Mouse (Mus musculus) right cerebral cortex, postnatal 25 days (tissue): ENCODE data around the gene Epb41l5.

Experiments used
- DNase-seq: peaks from one replicate; pipeline ENCODE4 v3.0.0; 2022

Epb41l5 gene

GRCm38 (mm10) chr1:119590041-119590440, 58.8 kb downstream of the Epb41l5 start:
- DNase-seq, result no peak

- no peak for DNase-seq
Measured at GRCm38 (mm10) chr1:119584974-119585373, 63.8 kb downstream of the Epb41l5 start.

- DNase-seq, result no peak
Measured at GRCm38 (mm10) chr1:119570134-119570533, 78.7 kb downstream of the Epb41l5 start.

GRCm38 (mm10) chr1:119565531-119565930, 83.3 kb downstream of the Epb41l5 start:
- DNase-seq, result no peak

GRCm38 (mm10) chr1:119557641-119558395, 91.0 kb downstream of the Epb41l5 start:
- DNase-seq, result no peak

GRCm38 (mm10) chr1:119555651-119556050, 93.1 kb downstream of the Epb41l5 start:
- DNase-seq, result no peak

GRCm38 (mm10) chr1:119551651-119552050, 97.1 kb downstream of the Epb41l5 start:
- no peak for DNase-seq

GRCm38 (mm10) chr1:119550064-119550463, 98.7 kb downstream of the Epb41l5 start:
- no peak for DNase-seq

GRCm38 (mm10) chr1:119549327-119549689, 99.5 kb downstream of the Epb41l5 start:
- no peak for DNase-seq

- DNase-seq, result peak; percentile 78
Measured at GRCm38 (mm10) chr1:119548668-119549326, 100.0 kb downstream of the Epb41l5 start.

GRCm38 (mm10) chr1:119546490-119546889, 102.3 kb downstream of the Epb41l5 start:
- no peak for DNase-seq

- no peak for DNase-seq
Measured at GRCm38 (mm10) chr1:119545671-119546070, 103.1 kb downstream of the Epb41l5 start.

GRCm38 (mm10) chr1:119545164-119545563, 103.6 kb downstream of the Epb41l5 start:
- no peak for DNase-seq

- DNase-seq, result no peak
Measured at GRCm38 (mm10) chr1:119544611-119545155, 104.1 kb downstream of the Epb41l5 start.

- DNase-seq, result no peak
Measured at GRCm38 (mm10) chr1:119543316-119543715, 105.5 kb downstream of the Epb41l5 start.

- DNase-seq, result no peak
Measured at GRCm38 (mm10) chr1:119541570-119541969, 107.2 kb downstream of the Epb41l5 start.

GRCm38 (mm10) chr1:119540836-119541557, 107.8 kb downstream of the Epb41l5 start:
- DNase-seq, result no peak

- DNase-seq, result no peak
Measured at GRCm38 (mm10) chr1:119539252-119539651, 109.5 kb downstream of the Epb41l5 start.

- DNase-seq, result no peak
Measured at GRCm38 (mm10) chr1:119537651-119538050, 111.1 kb downstream of the Epb41l5 start.

GRCm38 (mm10) chr1:119536122-119536521, 112.7 kb downstream of the Epb41l5 start:
- DNase-seq, result no peak

GRCm38 (mm10) chr1:119534341-119534740, 114.5 kb downstream of the Epb41l5 start:
- DNase-seq, result no peak

GRCm38 (mm10) chr1:119533093-119533805, 115.6 kb downstream of the Epb41l5 start:
- DNase-seq, result no peak

- DNase-seq, result no peak
Measured at GRCm38 (mm10) chr1:119532165-119532564, 116.6 kb downstream of the Epb41l5 start.
